Mouse (Mus musculus): Measurements from ENCODE around the gene Zfp14. TPM values are rescaled to one million over a fixed set of nuclear protein-coding genes. Genes with fewer than 3 reads are reported as not detected.

Gene Zfp14
- total RNA-seq, 2 experiments from 2014 or later: 9.7 to 9.8 TPM

- no peak for TF ChIP-seq CTCF (conservative IDR thresholded peaks at IDR 0.05)
- peak; percentile 78 to 82 for DNase-seq (ENCODE audit: low spot score in 2 of 2)
- peak within 1 kb of the TSS; percentile 90 for H3K4me3 ChIP-seq
- H3K27ac ChIP-seq: peak within 1 kb of the TSS; percentile 89
Observed at GRCm38 (mm10) chr7:30072146-30073028, 21.2 kb upstream of the Zfp14 start, which contains the start of gene Zfp82. Zfp82 (minus strand) TSS chr7:30072900.

GRCm38 (mm10) chr7:30064622-30065021 lies 13.4 kb upstream of the Zfp14 start:
- peak; percentile 69 for TF ChIP-seq CTCF (conservative IDR thresholded peaks at IDR 0.05)
- Histone ChIP-seq H3K4me3 (no peak overlapping the region), H3K27ac (no peak overlapping the region)
- DNase-seq (ENCODE audit: low spot score in 2 of 2): no peak

GRCm38 (mm10) chr7:30062478-30062877 lies 11.3 kb upstream of the Zfp14 start:
- no peak overlapping the region for H3K4me3 ChIP-seq
- H3K27ac ChIP-seq: no peak overlapping the region
- TF ChIP-seq CTCF (conservative IDR thresholded peaks at IDR 0.05): peak; percentile 66
- no peak for DNase-seq (ENCODE audit: low spot score in 2 of 2)

- DNase-seq (ENCODE audit: low spot score in 2 of 2): no peak
- Histone ChIP-seq H3K27ac (no peak overlapping the region), H3K4me3 (no peak overlapping the region)
- TF ChIP-seq CTCF (conservative IDR thresholded peaks at IDR 0.05): no peak
Observed at GRCm38 (mm10) chr7:30060341-30060740, 9.2 kb upstream of the Zfp14 start.

GRCm38 (mm10) chr7:30053591-30053990 lies 2.4 kb upstream of the Zfp14 start:
- TF ChIP-seq CTCF (conservative IDR thresholded peaks at IDR 0.05): no peak
- no peak overlapping the region for H3K27ac ChIP-seq
- H3K4me3 ChIP-seq: no peak overlapping the region
- DNase-seq (ENCODE audit: low spot score in 2 of 2): no peak

- Histone ChIP-seq H3K4me3 (no peak overlapping the region), H3K27ac (no peak overlapping the region)
- TF ChIP-seq CTCF (conservative IDR thresholded peaks at IDR 0.05): no peak
- peak; percentile 27 to 55 for DNase-seq (ENCODE audit: low spot score in 2 of 2)
Observed at GRCm38 (mm10) chr7:30048126-30048525, 3.1 kb downstream of the Zfp14 start.

GRCm38 (mm10) chr7:30044354-30044753 lies 6.8 kb downstream of the Zfp14 start:
- H3K27ac ChIP-seq: no peak overlapping the region
- no peak for DNase-seq (ENCODE audit: low spot score in 2 of 2)
- TF ChIP-seq CTCF (conservative IDR thresholded peaks at IDR 0.05): no peak
- H3K4me3 ChIP-seq: no peak overlapping the region

GRCm38 (mm10) chr7:30034331-30034730 lies 16.8 kb downstream of the Zfp14 start:
- no peak overlapping the region for H3K27ac ChIP-seq
- no peak overlapping the region for H3K4me3 ChIP-seq
- DNase-seq (ENCODE audit: low spot score in 2 of 2): no peak
- no peak for TF ChIP-seq CTCF (conservative IDR thresholded peaks at IDR 0.05)

GRCm38 (mm10) chr7:30031379-30031778 lies 19.8 kb downstream of the Zfp14 start:
- H3K27ac ChIP-seq: no peak overlapping the region
- no peak for DNase-seq (ENCODE audit: low spot score in 2 of 2)
- no peak for TF ChIP-seq CTCF (conservative IDR thresholded peaks at IDR 0.05)

GRCm38 (mm10) chr7:30030677-30031076 lies 20.5 kb downstream of the Zfp14 start:
- H3K27ac ChIP-seq: no peak overlapping the region
- no peak overlapping the region for H3K4me3 ChIP-seq
- DNase-seq (ENCODE audit: low spot score in 2 of 2): no peak
- no peak for TF ChIP-seq CTCF (conservative IDR thresholded peaks at IDR 0.05)

More at GRCm38 (mm10) chr7:30031379-30031778, 19.8 kb downstream of the Zfp14 start:
- H3K4me3 ChIP-seq: no peak overlapping the region

- Histone ChIP-seq H3K27ac (no peak overlapping the region), H3K4me3 (no peak overlapping the region)
- no peak for DNase-seq (ENCODE audit: low spot score in 2 of 2)
- TF ChIP-seq CTCF (conservative IDR thresholded peaks at IDR 0.05): no peak
Observed at GRCm38 (mm10) chr7:30028572-30028971, 22.6 kb downstream of the Zfp14 start.

GRCm38 (mm10) chr7:30027331-30027730 lies 23.8 kb downstream of the Zfp14 start:
- H3K27ac ChIP-seq: no peak overlapping the region
- no peak for TF ChIP-seq CTCF (conservative IDR thresholded peaks at IDR 0.05)
- DNase-seq (ENCODE audit: low spot score in 2 of 2): no peak
- H3K4me3 ChIP-seq: no peak overlapping the region

GRCm38 (mm10) chr7:30025358-30025757 lies 25.8 kb downstream of the Zfp14 start:
- no peak for DNase-seq (ENCODE audit: low spot score in 2 of 2)
- Histone ChIP-seq H3K27ac (no peak overlapping the region), H3K4me3 (no peak overlapping the region)
- no peak for TF ChIP-seq CTCF (conservative IDR thresholded peaks at IDR 0.05)

- H3K27ac ChIP-seq: no peak overlapping the region
- no peak overlapping the region for H3K4me3 ChIP-seq
- no peak for DNase-seq (ENCODE audit: low spot score in 2 of 2)
- no peak for TF ChIP-seq CTCF (conservative IDR thresholded peaks at IDR 0.05)
Observed at GRCm38 (mm10) chr7:30023800-30024199, 27.4 kb downstream of the Zfp14 start.

All from layer of hippocampus, adult 2 months (tissue).